Mouse (Mus musculus): ENCODE results near the gene Mfap5.
"Not testable (repeated sequence)": the region's sequence is repeated elsewhere in the genome, so short reads cannot be mapped to it uniquely, and the experiment has no call there.

Gene Mfap5

GRCm38 (mm10) chr6:122505545-122505944 is at the start of gene Mfap5:
TSS of gene Mfap5 (plus strand) at chr6:122505845.
- no peak for DNase-seq

- DNase-seq, result no peak
These were observed 46.5 kb upstream of the Mfap5 start for GRCm38 (mm10) chr6:122458946-122459693.

- DNase-seq, result no peak
These were observed 39.4 kb upstream of the Mfap5 start for GRCm38 (mm10) chr6:122466092-122466713.

GRCm38 (mm10) chr6:122469030-122469640 is 36.5 kb upstream of the Mfap5 start:
- DNase-seq, result no peak

- DNase-seq, result no peak
These were observed 35.4 kb upstream of the Mfap5 start for GRCm38 (mm10) chr6:122470240-122470639.

- not testable (repeated sequence) for DNase-seq
These were observed 34.2 kb upstream of the Mfap5 start for GRCm38 (mm10) chr6:122471461-122471860.

- no peak for DNase-seq
These were observed 27.6 kb upstream of the Mfap5 start for GRCm38 (mm10) chr6:122478062-122478461.

GRCm38 (mm10) chr6:122485401-122486296 is 20.0 kb upstream of the Mfap5 start:
- peak; percentile 33 for DNase-seq

GRCm38 (mm10) chr6:122486297-122487117 is 19.1 kb upstream of the Mfap5 start:
- DNase-seq, result peak; percentile 57

- no peak for DNase-seq
These were observed 14.6 kb upstream of the Mfap5 start for GRCm38 (mm10) chr6:122490929-122491512.

GRCm38 (mm10) chr6:122491557-122491956 is 14.1 kb upstream of the Mfap5 start:
- peak; percentile 28 for DNase-seq

GRCm38 (mm10) chr6:122492479-122492878 is 13.2 kb upstream of the Mfap5 start:
- no peak for DNase-seq

- DNase-seq, result no peak
These were observed 11.7 kb upstream of the Mfap5 start for GRCm38 (mm10) chr6:122493799-122494472.

- no peak for DNase-seq
These were observed 10.4 kb upstream of the Mfap5 start for GRCm38 (mm10) chr6:122495082-122495881.

- DNase-seq, result no peak
These were observed 9.1 kb upstream of the Mfap5 start for GRCm38 (mm10) chr6:122496501-122496900.

- no peak for DNase-seq
These were observed 7.0 kb upstream of the Mfap5 start, which contains the start of gene Rimklb for GRCm38 (mm10) chr6:122498661-122499060. TSS of gene Rimklb (minus strand) at chr6:122498761.

GRCm38 (mm10) chr6:122505041-122505440 is 604 bp upstream of the Mfap5 start:
- no peak for DNase-seq

- no peak for DNase-seq
These were observed 2.8 kb downstream of the Mfap5 start for GRCm38 (mm10) chr6:122508494-122508893.

GRCm38 (mm10) chr6:122512914-122513878 is 7.6 kb downstream of the Mfap5 start:
- DNase-seq, result no peak

Measured in thymus, postnatal 4 days (tissue).